Mouse (Mus musculus) hematopoietic stem cell, adult 5-6 weeks (primary cell): ENCODE data around the gene Gm6588. TPM values are rescaled to one million over a fixed set of nuclear protein-coding genes. Genes with fewer than 3 reads are reported as not detected.
"Not testable (repeated sequence)": the region's sequence is repeated elsewhere in the genome, so short reads cannot be mapped to it uniquely, and the experiment has no call there.

Experiments used
- ATAC-seq, 2 experiments: fragments of 125-278 bp in 1 of 2; replicated peaks in 1 of 2; 2 replicates each; pipeline ENCODE4 v1.8.0; 2016 to 2017; ENCODE audit warnings: inconsistent platforms in 2 of 2, mild to moderate bottlenecking in 2 of 2, moderate number of reproducible peaks in 2 of 2, low read depth in 1 of 2, moderate TSS enrichment in 1 of 2; ENCODE audit not compliant: low FRiP score in 2 of 2, poor library complexity in 2 of 2, severe bottlenecking in 2 of 2, insufficient read depth in 1 of 2, low TSS enrichment in 1 of 2
- total RNA-seq: library from RNA; stranded (forward); fragments of 172-1452, 232-1000 nt; gene quantifications from 2 replicates; pipeline ENCODE4 v1.2.3, GENCODE M21; 2017

The Gm6588 gene
- total RNA-seq = not detected in 2 replicates

GRCm38 (mm10) chr5:112448747-112449440, at the start of gene Gm6588:
Gm6588 (plus strand) TSS chr5:112449426.
- no peak for ATAC-seq

- no peak for ATAC-seq
Measured at GRCm38 (mm10) chr5:112402437-112402836, 46.8 kb upstream of the Gm6588 start.

GRCm38 (mm10) chr5:112406017-112406416, 43.2 kb upstream of the Gm6588 start:
- no peak for ATAC-seq

- no peak for ATAC-seq
Measured at GRCm38 (mm10) chr5:112409274-112409673, 40.0 kb upstream of the Gm6588 start.

GRCm38 (mm10) chr5:112411072-112411471, 38.2 kb upstream of the Gm6588 start:
- ATAC-seq = no peak

- peak in 1 of 2 experiments; percentile 39; a peak in 1 of 4 replicates for ATAC-seq
Measured at GRCm38 (mm10) chr5:112411514-112412335, 37.5 kb upstream of the Gm6588 start.

- ATAC-seq = not testable (repeated sequence)
Measured at GRCm38 (mm10) chr5:112412781-112413180, 36.4 kb upstream of the Gm6588 start.

GRCm38 (mm10) chr5:112416673-112417072, 32.6 kb upstream of the Gm6588 start:
- ATAC-seq = no peak

GRCm38 (mm10) chr5:112418023-112418422, 31.2 kb upstream of the Gm6588 start:
- ATAC-seq = no peak

GRCm38 (mm10) chr5:112419535-112419934, 29.7 kb upstream of the Gm6588 start:
- no peak for ATAC-seq

- no peak for ATAC-seq
Measured at GRCm38 (mm10) chr5:112426635-112427034, 22.6 kb upstream of the Gm6588 start.

- ATAC-seq = 0 out of 4 replicates have a peak, but pooled peaks of 1 of the 2 experiments have one; percentile 48
Measured at GRCm38 (mm10) chr5:112427283-112427682, 21.9 kb upstream of the Gm6588 start.

- ATAC-seq = peak; percentile 59 to 66
Measured at GRCm38 (mm10) chr5:112428944-112429343, 20.3 kb upstream of the Gm6588 start.

GRCm38 (mm10) chr5:112431120-112431775, 18.0 kb upstream of the Gm6588 start:
- ATAC-seq = no peak

- ATAC-seq = no peak
Measured at GRCm38 (mm10) chr5:112432033-112432432, 17.2 kb upstream of the Gm6588 start.

GRCm38 (mm10) chr5:112433004-112433403, 16.2 kb upstream of the Gm6588 start:
- peak in 1 of 2 experiments; percentile 55; a peak in 2 of 4 replicates for ATAC-seq

- no peak for ATAC-seq
Measured at GRCm38 (mm10) chr5:112438535-112438934, 10.7 kb upstream of the Gm6588 start.

GRCm38 (mm10) chr5:112453088-112453487, 3.9 kb downstream of the Gm6588 start:
- ATAC-seq = no peak
